Comparison of ENCODE assay signal across 8 mouse cellular contexts in genomic region chr3:144205351-144206153, GRCm38 (mm10). TPM values are rescaled to one million over a fixed set of nuclear protein-coding genes. Genes with fewer than 3 reads are reported as not detected.
DNase-seq lines count a peak whose midpoint lies in the region; ATAC-seq lines count a peak whose summit lies in the region.

No protein-coding gene starts in this region.

- H3K9ac ChIP-seq in hindbrain, embryonic 12.5 days: peak overlapping the region; percentile 98

- H3K9me3 ChIP-seq in hindbrain, embryonic 12.5 days (replicated peaks): no peaks in the 10 kb centered on the region

- peaks cover 17% of the 10 kb centered on the region for H3K4me1 ChIP-seq in hindbrain, embryonic 12.5 days

- H3K4me3 ChIP-seq in hindbrain, embryonic 12.5 days: peak overlapping the region; percentile 85

- H3K27me3 ChIP-seq in hindbrain, embryonic 12.5 days: no peaks in the 10 kb centered on the region

- peak; percentile 93 for DNase-seq in MN1 (ENCODE audit: low spot score)
- DNase-seq in cerebellum, adult 9-10 months: peak; percentile 91
- peak; percentile 93 to 94 for DNase-seq in frontal cortex, postnatal 10 days (ENCODE audit: low spot score in 2 of 2)
- DNase-seq in layer of hippocampus, postnatal 25 days (ENCODE audit: extremely low spot score in 1 of 2, low spot score in 1 of 2): peak; percentile 79 to 87
- peak; percentile 94 for DNase-seq in lung, postnatal 14 days
- DNase-seq in ovary, postnatal 36 days (ENCODE audit: low spot score): peak; percentile 94
- peak; percentile 91 for DNase-seq in thymus, postnatal 14 days

- H3K36me3 ChIP-seq in hindbrain, embryonic 12.5 days: no peaks in the 10 kb centered on the region

- peak; percentile 93 for ATAC-seq in hindbrain, embryonic 12.5 days (ENCODE audit: low FRiP score)

- WGBS in hindbrain, embryonic 12.5 days: under 1% methylated on average over 54 of the region's 69 CpGs

- peak overlapping the region; percentile 92 for H3K4me2 ChIP-seq in hindbrain, embryonic 12.5 days (replicated peaks)

- H3K27ac ChIP-seq in hindbrain, embryonic 12.5 days: peak overlapping the region; percentile 100

RNA-seq across cellular contexts. Expression of gene Lmo4, which starts 0.5 kb away (rescaled TPM):
- polyA plus RNA-seq in hindbrain, embryonic 12.5 days (2016; fragmentation: Nextera tagmentation; extraction: Ambion mirVana): 62.0 and 64.7 TPM in 2 replicates
- total RNA-seq in layer of hippocampus, postnatal 25 days (2021): 100 to 1,000 TPM; 201 to 231 TPM

Comparison
In these comparisons a context has a peak if more than half of its experiments do, and no peak if none do; other contexts are left out.
1. Peak in every context shown above with its lines: DNase-seq, ATAC-seq, H3K4me3 ChIP-seq and H3K27ac ChIP-seq.